Mouse (Mus musculus) liver (tissue): Measurements from ENCODE around the gene Tas2r134.

Experiments used
- DNase-seq: peaks from one replicate; pipeline ENCODE4 v3.0.0-alpha.2; 2020; ENCODE audit warnings: mixed read lengths

Tas2r134 gene

GRCm38 (mm10) chr2:51627211-51627610 lies at the start of gene Tas2r134:
Gene Tas2r134 (plus strand): TSS chr2:51627511.
- no peak for DNase-seq

- no peak for DNase-seq
Measured at GRCm38 (mm10) chr2:51579767-51580166, 47.5 kb upstream of the Tas2r134 start.

GRCm38 (mm10) chr2:51584050-51585046 lies 43.0 kb upstream of the Tas2r134 start:
- no peak for DNase-seq

GRCm38 (mm10) chr2:51588336-51588735 lies 39.0 kb upstream of the Tas2r134 start:
- no peak for DNase-seq

GRCm38 (mm10) chr2:51588895-51589294 lies 38.4 kb upstream of the Tas2r134 start:
- no peak for DNase-seq

- DNase-seq = no peak
Measured at GRCm38 (mm10) chr2:51589627-51590026, 37.7 kb upstream of the Tas2r134 start.

- no peak for DNase-seq
Measured at GRCm38 (mm10) chr2:51590308-51590707, 37.0 kb upstream of the Tas2r134 start.

- DNase-seq = no peak
Measured at GRCm38 (mm10) chr2:51592157-51592556, 35.2 kb upstream of the Tas2r134 start.

- no peak for DNase-seq
Measured at GRCm38 (mm10) chr2:51599473-51600201, 27.7 kb upstream of the Tas2r134 start.

- no peak for DNase-seq
Measured at GRCm38 (mm10) chr2:51600202-51600487, 27.2 kb upstream of the Tas2r134 start.

- DNase-seq = no peak
Measured at GRCm38 (mm10) chr2:51600873-51601272, 26.4 kb upstream of the Tas2r134 start.

GRCm38 (mm10) chr2:51610305-51610704 lies 17.0 kb upstream of the Tas2r134 start:
- no peak for DNase-seq

GRCm38 (mm10) chr2:51610897-51611296 lies 16.4 kb upstream of the Tas2r134 start:
- DNase-seq = no peak

GRCm38 (mm10) chr2:51613716-51614115 lies 13.6 kb upstream of the Tas2r134 start:
- no peak for DNase-seq

- DNase-seq = no peak
Measured at GRCm38 (mm10) chr2:51621931-51622330, 5.4 kb upstream of the Tas2r134 start.

- DNase-seq = no peak
Measured at GRCm38 (mm10) chr2:51626007-51626406, 1.3 kb upstream of the Tas2r134 start.

- DNase-seq = no peak
Measured at GRCm38 (mm10) chr2:51631428-51631827, 4.1 kb downstream of the Tas2r134 start.

GRCm38 (mm10) chr2:51637681-51638080 lies 10.4 kb downstream of the Tas2r134 start:
- DNase-seq = peak; percentile 6

GRCm38 (mm10) chr2:51641635-51642034 lies 14.3 kb downstream of the Tas2r134 start:
- no peak for DNase-seq

GRCm38 (mm10) chr2:51643244-51644139 lies 16.2 kb downstream of the Tas2r134 start:
- no peak for DNase-seq

GRCm38 (mm10) chr2:51647972-51648371 lies 20.7 kb downstream of the Tas2r134 start:
- DNase-seq = no peak

- no peak for DNase-seq
Measured at GRCm38 (mm10) chr2:51649887-51650286, 22.6 kb downstream of the Tas2r134 start.

GRCm38 (mm10) chr2:51652086-51652485 lies 24.8 kb downstream of the Tas2r134 start:
- DNase-seq = no peak
